Mouse (Mus musculus) stomach, embryonic 16.5 days (tissue): ENCODE results near the gene Siah1a. TPM values are rescaled to one million over a fixed set of nuclear protein-coding genes. Genes with fewer than 3 reads are reported as not detected.

ENCODE experiments used
- ATAC-seq: fragments of 200-750 bp; cut with Nextera tagmentation; 2 replicates; pipeline ENCODE4 v1.8.0; 2017; ENCODE audit warnings: moderate number of reproducible peaks, moderate TSS enrichment; ENCODE audit not compliant: insufficient read depth, low FRiP score
- H3K27ac ChIP-seq: fragments of 300-500 bp; sonication (generic); 2 replicates; pipeline ENCODE4 v1.5.1; 2014; ENCODE audit warnings: low read length
- H3K27me3 ChIP-seq: fragments of 300-500 bp; sonication (generic); 2 replicates; pipeline ENCODE4 v1.6.1; 2014; ENCODE audit warnings: low read length, control low read depth, mixed read lengths; ENCODE audit not compliant: control insufficient read depth, insufficient read depth
- H3K36me3 ChIP-seq: fragments of 300-500 bp; sonication (generic); 2 replicates; pipeline ENCODE4 v1.6.1; 2014; ENCODE audit warnings: low read length; ENCODE audit not compliant: control insufficient read depth, insufficient read depth
- H3K4me1 ChIP-seq: fragments of 300-500 bp; sonication (generic); 2 replicates; pipeline ENCODE4 v1.6.1; 2014; ENCODE audit warnings: low read length, control low read depth, mixed read lengths; ENCODE audit not compliant: control insufficient read depth, insufficient read depth
- H3K4me2 ChIP-seq: fragments of 300-500 bp; sonication (generic); 2 replicates; pipeline ENCODE4 v1.6.1; 2014; ENCODE audit warnings: low read depth, low read length, mixed read lengths
- H3K4me3 ChIP-seq: fragments of 300-500 bp; sonication (generic); replicated peaks from 2 replicates; pipeline ENCODE4 v1.5.1; 2014; ENCODE audit warnings: mild to moderate bottlenecking, low read length
- H3K9ac ChIP-seq: fragments of 300-500 bp; sonication (generic); 2 replicates; pipeline ENCODE4 v1.6.1; 2014; ENCODE audit warnings: low read length
- H3K9me3 ChIP-seq: fragments of 300-500 bp; sonication (generic); replicated peaks from 2 replicates; pipeline ENCODE4 v1.6.1; 2016; ENCODE audit warnings: low read length, control low read depth; ENCODE audit not compliant: control insufficient read depth
- WGBS: fragments of 180-500 bp; shearing (Covaris S2); extraction: QIAGEN DNeasy Blood & Tissue Kit; methylation state at CpG from one replicate; pipeline ENCODE4 v1.1.7; 2014; 5-methylcytosine and 5-hydroxymethylcytosine counted together
- polyA plus RNA-seq: library from polyadenylated mRNA; unstranded; fragments of >200 nt; fragmentation: Nextera tagmentation; extraction: Ambion mirVana; gene quantifications from 2 replicates; pipeline ENCODE4 v1.2.1, GENCODE M21; 2015

Gene Siah1a
- polyA plus RNA-seq, 1 experiment from 2014 or later, result 26.6 TPM

GRCm38 (mm10) chr8:86718332-86718994, 27.3 kb downstream of the Siah1a start:
- no peak for ATAC-seq
- no peaks in the 10 kb centered on the region for H3K4me1 ChIP-seq
- WGBS, result 80% methylated on average over 2 of the region's 2 CpGs
- peaks cover 7% of the 10 kb centered on the region for H3K36me3 ChIP-seq
- H3K9ac ChIP-seq, result no peak overlapping the region
- H3K27ac ChIP-seq, result no peak overlapping the region
- H3K27me3 ChIP-seq, result no peaks in the 10 kb centered on the region
- no peaks in the 10 kb centered on the region for H3K9me3 ChIP-seq
- no peak overlapping the region for H3K4me3 ChIP-seq
- H3K4me2 ChIP-seq, result no peak overlapping the region

GRCm38 (mm10) chr8:86713407-86714188, 32.1 kb downstream of the Siah1a start:
- WGBS, result 66% methylated on average over 14 of the region's 14 CpGs
- Histone ChIP-seq H3K27ac (no peak overlapping the region), H3K9me3 (no peaks in the 10 kb centered on the region), H3K27me3 (no peaks in the 10 kb centered on the region), H3K36me3 (peaks cover 4% of the 10 kb centered on the region), H3K4me1 (no peaks in the 10 kb centered on the region), H3K9ac (no peak overlapping the region), H3K4me2 (no peak overlapping the region), H3K4me3 (no peak overlapping the region)
- no peak for ATAC-seq

DNA sequence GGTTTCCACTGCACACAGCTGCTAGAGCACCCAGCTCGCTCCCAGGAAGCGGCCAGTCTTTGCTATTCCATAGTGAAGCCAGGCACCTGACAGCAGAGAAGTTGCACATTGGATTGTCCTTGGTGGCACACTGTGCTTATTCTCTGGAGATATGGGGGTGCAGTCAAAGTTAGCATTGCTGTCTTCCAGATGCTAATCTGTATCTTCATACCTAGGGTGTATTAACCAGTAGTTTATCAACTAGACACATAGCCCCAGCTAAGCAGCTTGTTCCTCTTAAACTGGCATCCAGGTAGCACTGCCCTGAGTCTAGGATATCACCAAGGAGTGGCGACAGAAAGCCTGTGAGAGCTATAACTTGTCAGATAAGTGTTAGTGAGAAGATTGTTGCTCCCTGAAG, 33.1 kb downstream of the Siah1a start:
- no peak for ATAC-seq
- WGBS, result 87% methylated on average over 3 of the region's 3 CpGs
- H3K4me2 ChIP-seq, result no peak overlapping the region

DNA sequence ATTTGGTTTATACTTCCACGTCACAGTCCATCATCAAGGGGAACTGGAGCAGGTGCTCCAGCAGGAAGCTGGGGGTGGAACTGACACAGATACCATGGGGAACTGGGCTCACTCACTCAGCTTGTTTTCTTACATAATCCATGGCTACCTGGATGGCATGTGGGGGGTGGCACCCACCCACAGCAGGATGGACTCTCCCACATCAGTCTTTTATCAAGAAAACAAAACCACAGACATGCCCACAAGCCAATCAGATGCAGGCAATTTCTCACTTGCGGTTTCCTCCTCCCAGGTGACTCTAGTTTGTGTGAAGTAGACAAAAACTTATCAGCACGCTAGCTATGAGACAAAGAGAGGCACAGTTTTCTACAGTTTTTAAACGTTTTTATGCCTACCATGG, 37.9 kb downstream of the Siah1a start:
- Histone ChIP-seq H3K4me2 (no peak overlapping the region), H3K9ac (no peak overlapping the region), H3K27ac (no peak overlapping the region), H3K36me3 (no peaks in the 10 kb centered on the region), H3K4me1 (no peaks in the 10 kb centered on the region), H3K27me3 (no peaks in the 10 kb centered on the region), H3K9me3 (no peaks in the 10 kb centered on the region), H3K4me3 (no peak overlapping the region)
- no peak for ATAC-seq
- WGBS, result 57% methylated on average over 4 of the region's 4 CpGs

More for the DNA sequence above, 33.1 kb downstream of the Siah1a start:
- Histone ChIP-seq H3K9ac (no peak overlapping the region), H3K27me3 (no peaks in the 10 kb centered on the region), H3K4me3 (no peak overlapping the region), H3K4me1 (no peaks in the 10 kb centered on the region), H3K27ac (no peak overlapping the region), H3K9me3 (no peaks in the 10 kb centered on the region), H3K36me3 (peaks cover 4% of the 10 kb centered on the region; the same call in 1 of the 2 replicates)

DNA sequence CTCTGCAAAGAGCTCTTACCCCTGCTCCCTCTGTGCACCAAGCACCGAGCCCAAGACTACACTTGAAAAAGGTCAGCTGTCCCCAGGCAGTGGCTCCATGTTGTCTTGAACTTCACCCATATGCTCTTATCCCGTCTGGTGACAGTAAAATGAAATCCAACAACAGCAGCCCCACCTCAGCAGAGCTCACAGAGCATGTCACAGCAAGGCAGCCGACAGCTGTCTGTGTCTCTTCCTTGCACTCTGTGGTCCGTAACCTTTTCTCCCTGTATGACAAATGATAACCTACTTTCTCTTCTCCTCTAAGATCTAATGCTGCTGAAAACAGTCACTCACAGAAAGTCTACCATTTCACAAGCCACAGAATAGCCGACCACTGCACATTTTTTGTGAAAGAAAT, 39.0 kb downstream of the Siah1a start:
- H3K4me3 ChIP-seq, result no peak overlapping the region
- H3K27me3 ChIP-seq, result no peaks in the 10 kb centered on the region
- 71% methylated on average over 5 of the region's 5 CpGs for WGBS
- H3K9me3 ChIP-seq, result no peaks in the 10 kb centered on the region
- no peak overlapping the region for H3K9ac ChIP-seq
- no peaks in the 10 kb centered on the region for H3K36me3 ChIP-seq
- H3K4me1 ChIP-seq, result no peaks in the 10 kb centered on the region
- H3K4me2 ChIP-seq, result no peak overlapping the region
- H3K27ac ChIP-seq, result no peak overlapping the region
- no peak for ATAC-seq

- Histone ChIP-seq H3K27me3 (no peaks in the 10 kb centered on the region), H3K4me1 (no peaks in the 10 kb centered on the region), H3K9me3 (no peaks in the 10 kb centered on the region), H3K4me3 (no peak overlapping the region), H3K36me3 (no peaks in the 10 kb centered on the region), H3K4me2 (no peak overlapping the region), H3K9ac (no peak overlapping the region), H3K27ac (no peak overlapping the region)
- no peak for ATAC-seq
- 84% methylated on average over 3 of the region's 3 CpGs for WGBS
Observed at GRCm38 (mm10) chr8:86705317-86705716, 40.4 kb downstream of the Siah1a start.

GRCm38 (mm10) chr8:86702453-86702852, 43.3 kb downstream of the Siah1a start:
- H3K27me3 ChIP-seq, result no peaks in the 10 kb centered on the region
- H3K4me1 ChIP-seq, result no peaks in the 10 kb centered on the region
- no peak overlapping the region for H3K9ac ChIP-seq
- H3K27ac ChIP-seq, result no peak overlapping the region
- no peak overlapping the region for H3K4me3 ChIP-seq
- no peak for ATAC-seq
- WGBS, result 69% methylated on average over 3 of the region's 3 CpGs
- no peak overlapping the region for H3K4me2 ChIP-seq
- no peaks in the 10 kb centered on the region for H3K36me3 ChIP-seq
- no peaks in the 10 kb centered on the region for H3K9me3 ChIP-seq

- H3K9ac ChIP-seq, result no peak overlapping the region
- WGBS, result 85% methylated on average over 12 of the region's 12 CpGs
- no peaks in the 10 kb centered on the region for H3K27me3 ChIP-seq
- H3K4me1 ChIP-seq, result no peaks in the 10 kb centered on the region
- H3K4me2 ChIP-seq, result no peak overlapping the region
- no peak overlapping the region for H3K27ac ChIP-seq
- no peak overlapping the region for H3K4me3 ChIP-seq
- ATAC-seq, result no peak
- no peaks in the 10 kb centered on the region for H3K9me3 ChIP-seq
- no peaks in the 10 kb centered on the region for H3K36me3 ChIP-seq
Observed at GRCm38 (mm10) chr8:86699471-86699870, 46.3 kb downstream of the Siah1a start.

DNA sequence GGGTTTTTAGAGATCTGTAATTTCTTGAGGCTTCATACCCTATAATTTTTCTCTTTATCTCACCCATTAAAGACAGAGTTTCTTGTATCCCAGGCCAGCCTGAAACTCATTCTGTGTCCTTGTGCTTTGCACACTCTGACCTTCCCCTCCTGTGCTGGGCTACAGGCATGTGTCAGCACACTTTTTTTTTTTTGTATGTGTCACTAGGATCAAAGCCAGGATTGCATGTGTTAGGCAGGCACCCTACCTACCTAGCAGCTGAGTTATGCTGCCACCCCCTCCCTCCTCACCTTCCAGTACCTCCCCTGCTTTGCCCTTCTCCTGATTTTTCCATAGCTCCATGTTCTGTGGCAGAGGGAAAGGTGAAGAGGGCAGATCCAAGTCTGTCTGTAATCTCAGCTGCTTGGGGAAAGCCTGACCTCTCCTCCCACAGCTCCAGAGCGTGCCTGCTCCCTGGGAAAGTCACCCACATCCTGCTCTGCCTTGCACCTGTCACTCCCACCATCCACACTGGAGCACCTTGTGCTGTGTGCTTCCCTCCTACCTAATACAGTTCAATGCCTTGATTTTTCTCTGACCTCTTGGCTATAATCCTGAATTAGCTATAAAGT, 46.8 kb downstream of the Siah1a start:
- H3K27ac ChIP-seq, result no peak overlapping the region
- H3K4me3 ChIP-seq, result no peak overlapping the region
- WGBS, result 74% methylated on average over 1 of the region's 1 CpGs
- H3K27me3 ChIP-seq, result no peaks in the 10 kb centered on the region
- no peak overlapping the region for H3K4me2 ChIP-seq
- no peak for ATAC-seq
- no peak overlapping the region for H3K9ac ChIP-seq
- no peaks in the 10 kb centered on the region for H3K4me1 ChIP-seq
- no peaks in the 10 kb centered on the region for H3K9me3 ChIP-seq
- no peaks in the 10 kb centered on the region for H3K36me3 ChIP-seq
